Mouse (Mus musculus): Measurements from ENCODE around the gene Zfp704.

Zfp704 gene

DNA sequence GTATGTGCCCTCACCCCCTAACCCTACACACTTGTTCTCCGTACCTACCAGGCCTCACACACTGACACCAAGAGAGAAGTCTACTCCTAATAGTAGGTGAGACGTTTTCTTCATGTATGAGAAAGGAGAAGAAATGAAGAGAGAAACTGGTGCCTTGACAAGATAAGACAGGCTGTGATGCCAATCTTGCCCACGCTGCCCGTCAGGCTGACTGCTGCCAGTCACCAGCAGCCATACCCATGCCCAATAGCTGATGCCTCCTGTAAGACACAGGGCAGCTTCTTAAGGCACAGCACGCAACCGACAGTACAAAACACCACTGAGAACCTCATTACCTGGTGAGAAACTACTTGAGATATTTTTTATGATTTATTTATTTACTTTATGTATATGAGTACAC lies 55.0 kb downstream of the Zfp704 start:
- no peak for DNase-seq

DNA sequence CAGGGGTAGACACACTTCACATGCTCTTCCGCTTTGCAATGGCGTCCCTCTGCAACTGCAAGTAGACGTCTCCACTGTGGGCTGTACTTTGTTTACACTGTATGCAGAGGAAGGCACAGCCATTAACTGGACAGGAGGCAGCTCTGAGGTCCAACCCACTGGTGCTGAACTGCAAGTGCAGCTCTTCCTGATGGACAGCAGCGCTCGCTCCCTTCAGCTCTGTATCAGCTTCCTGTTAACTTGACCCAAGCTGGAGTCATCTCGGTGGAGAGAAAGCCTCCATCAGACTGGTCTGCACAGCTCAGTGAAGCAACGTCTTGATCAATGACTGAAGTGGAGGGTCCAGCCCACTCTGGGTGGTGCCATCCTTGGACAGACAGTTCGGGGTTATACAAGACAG lies 57.6 kb downstream of the Zfp704 start:
- DNase-seq: no peak

- DNase-seq: no peak
Measured at GRCm38 (mm10) chr3:9550930-9551329, 59.0 kb downstream of the Zfp704 start.

GRCm38 (mm10) chr3:9549815-9550214 lies 60.1 kb downstream of the Zfp704 start:
- no peak for DNase-seq

GRCm38 (mm10) chr3:9548188-9548587 lies 61.7 kb downstream of the Zfp704 start:
- DNase-seq: no peak

DNA sequence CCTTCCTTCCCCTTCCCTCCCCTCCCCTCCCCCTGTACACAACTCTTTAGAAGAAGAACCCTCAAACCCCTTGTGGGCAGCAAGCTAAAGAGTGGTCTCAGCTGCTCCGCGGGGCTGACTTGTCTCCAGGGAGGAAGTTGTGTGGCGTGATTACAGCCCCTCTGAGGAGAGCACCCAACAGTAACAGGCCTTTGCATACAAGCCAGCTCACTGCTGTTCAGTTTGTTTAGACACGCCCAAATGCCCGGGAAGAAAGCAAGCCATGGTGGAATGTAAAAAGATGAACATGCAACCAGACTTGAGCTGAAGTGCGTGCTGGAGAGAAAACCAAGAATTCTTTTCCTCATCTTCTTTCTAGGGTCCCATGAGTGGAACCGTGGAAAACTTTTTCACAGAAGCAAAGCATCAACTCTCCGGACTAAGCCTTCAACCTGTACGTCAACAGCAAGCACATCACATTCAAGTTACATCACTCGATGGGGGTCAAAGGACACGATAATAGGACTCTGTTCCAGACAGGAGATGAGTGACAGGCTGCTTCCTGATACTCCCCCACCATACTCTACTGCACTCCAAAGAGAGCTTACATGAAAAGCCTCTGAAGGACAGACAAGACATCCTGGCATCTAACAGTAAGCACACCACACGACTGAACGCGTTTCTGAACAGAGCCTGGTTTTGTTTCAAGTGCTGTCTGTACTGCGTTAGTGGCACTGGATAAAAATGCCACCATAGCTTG lies 62.8 kb downstream of the Zfp704 start:
- DNase-seq: no peak

GRCm38 (mm10) chr3:9544421-9544820 lies 65.5 kb downstream of the Zfp704 start:
- DNase-seq: no peak

GRCm38 (mm10) chr3:9543916-9544315 lies 66.0 kb downstream of the Zfp704 start:
- no peak for DNase-seq

- DNase-seq: peak; percentile 42
Measured at GRCm38 (mm10) chr3:9543463-9543862, 66.4 kb downstream of the Zfp704 start.

- no peak for DNase-seq
Measured at GRCm38 (mm10) chr3:9541561-9541960, 68.3 kb downstream of the Zfp704 start.

GRCm38 (mm10) chr3:9538510-9538909 lies 71.4 kb downstream of the Zfp704 start:
- DNase-seq: no peak

DNA sequence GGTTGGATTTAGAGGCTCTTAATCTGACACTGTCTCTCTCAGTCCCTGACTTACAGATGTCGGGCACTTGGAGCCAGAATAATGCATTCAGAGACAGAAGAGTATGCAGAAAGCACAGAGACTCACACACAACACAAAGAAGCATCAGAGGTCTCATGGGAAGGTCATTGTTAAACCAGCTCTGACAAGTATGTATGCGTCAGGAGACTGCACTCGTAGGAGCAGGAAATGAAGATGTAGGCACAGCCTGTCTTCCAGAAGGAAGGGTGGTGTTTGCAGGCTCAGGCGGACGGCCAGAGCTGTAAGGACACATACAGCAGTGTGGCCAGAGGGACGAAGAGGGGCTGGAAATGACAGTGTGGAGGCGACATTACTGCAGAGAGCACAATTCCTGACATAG lies 72.0 kb downstream of the Zfp704 start:
- no peak for DNase-seq

- DNase-seq: peak; percentile 39
Measured at GRCm38 (mm10) chr3:9530097-9530780, 79.6 kb downstream of the Zfp704 start.

- DNase-seq: no peak
Measured at GRCm38 (mm10) chr3:9524429-9524828, 85.5 kb downstream of the Zfp704 start.

DNA sequence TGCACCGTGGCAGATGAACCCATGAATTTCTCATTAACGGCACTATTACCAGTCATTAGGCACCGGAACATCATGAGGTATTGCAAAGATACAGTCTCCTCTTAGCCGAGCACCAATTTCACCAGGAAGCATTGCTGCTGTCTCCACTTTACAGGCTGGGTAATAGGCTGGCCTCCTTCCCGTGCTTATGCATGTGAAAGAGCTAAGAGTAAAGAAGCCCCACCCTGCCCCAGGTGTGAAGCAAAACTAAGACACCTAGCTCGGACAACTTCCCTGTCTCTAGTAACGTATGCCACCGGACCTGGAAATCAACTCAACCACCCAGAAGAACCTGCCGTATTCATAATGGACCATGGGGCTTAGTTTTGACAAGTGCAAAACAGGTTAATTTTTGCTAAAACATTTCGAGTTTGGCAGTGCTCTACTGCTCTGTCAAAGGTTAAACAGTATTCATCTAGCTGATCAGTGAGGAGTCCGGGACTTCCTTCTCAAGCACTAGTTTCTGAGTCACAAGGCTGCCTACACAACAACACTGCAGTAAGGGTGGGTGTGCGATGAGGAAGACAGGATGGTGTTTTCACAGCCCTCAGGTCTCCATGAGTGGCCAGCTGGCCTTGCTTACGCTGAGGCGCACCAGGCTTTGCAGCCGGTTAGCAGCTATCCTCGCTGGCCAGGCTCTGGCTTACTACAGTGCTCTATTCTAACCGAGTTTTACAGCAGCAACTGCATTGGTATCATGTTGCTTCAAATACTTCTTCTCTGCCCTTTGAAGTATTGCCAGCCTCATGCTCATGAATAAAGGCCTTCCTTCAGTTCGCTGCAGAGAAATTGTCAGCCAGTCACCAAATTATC lies 86.6 kb downstream of the Zfp704 start:
- DNase-seq: peak; percentile 69

- DNase-seq: no peak
Measured at GRCm38 (mm10) chr3:9522009-9522408, 87.9 kb downstream of the Zfp704 start.

DNA sequence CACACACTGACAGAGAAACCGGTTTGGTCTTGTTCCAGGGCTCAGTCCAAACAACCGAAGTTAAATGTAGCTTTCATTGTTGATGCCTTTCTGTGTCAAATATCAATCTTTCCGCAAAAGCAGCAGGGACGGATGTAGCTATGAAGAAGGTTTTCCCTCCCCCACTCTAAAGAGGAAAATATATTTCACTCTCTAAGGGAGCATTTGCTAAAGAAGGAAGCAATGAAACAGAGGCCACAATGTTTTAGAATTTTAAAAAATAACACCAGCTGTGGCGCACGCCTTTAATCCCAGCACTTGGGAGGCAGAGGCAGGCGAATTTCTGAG lies 89.2 kb downstream of the Zfp704 start:
- DNase-seq: no peak

- peak; percentile 78 for DNase-seq
Measured at GRCm38 (mm10) chr3:9520051-9520727, 89.7 kb downstream of the Zfp704 start.

DNA sequence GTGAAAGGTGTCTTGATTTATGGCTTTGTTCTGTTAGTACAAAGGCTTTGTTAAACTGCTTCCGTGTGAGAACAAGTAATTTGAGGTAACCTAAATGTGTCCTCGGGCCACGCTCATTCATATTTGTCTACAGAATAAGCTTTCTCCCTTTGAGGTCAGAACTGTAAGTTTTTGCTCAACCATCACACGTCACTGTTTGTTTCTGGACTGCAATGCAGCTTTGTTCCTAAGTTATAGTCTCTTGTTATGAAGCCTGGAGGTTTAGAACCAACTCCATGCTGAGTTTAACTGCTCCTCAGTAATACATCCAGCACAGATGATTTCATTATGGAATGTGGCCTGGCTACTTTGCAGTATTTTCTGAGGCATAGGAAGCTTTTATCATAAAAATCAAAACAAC lies 90.4 kb downstream of the Zfp704 start:
- no peak for DNase-seq

GRCm38 (mm10) chr3:9518936-9519335 lies 90.9 kb downstream of the Zfp704 start:
- no peak for DNase-seq

DNA sequence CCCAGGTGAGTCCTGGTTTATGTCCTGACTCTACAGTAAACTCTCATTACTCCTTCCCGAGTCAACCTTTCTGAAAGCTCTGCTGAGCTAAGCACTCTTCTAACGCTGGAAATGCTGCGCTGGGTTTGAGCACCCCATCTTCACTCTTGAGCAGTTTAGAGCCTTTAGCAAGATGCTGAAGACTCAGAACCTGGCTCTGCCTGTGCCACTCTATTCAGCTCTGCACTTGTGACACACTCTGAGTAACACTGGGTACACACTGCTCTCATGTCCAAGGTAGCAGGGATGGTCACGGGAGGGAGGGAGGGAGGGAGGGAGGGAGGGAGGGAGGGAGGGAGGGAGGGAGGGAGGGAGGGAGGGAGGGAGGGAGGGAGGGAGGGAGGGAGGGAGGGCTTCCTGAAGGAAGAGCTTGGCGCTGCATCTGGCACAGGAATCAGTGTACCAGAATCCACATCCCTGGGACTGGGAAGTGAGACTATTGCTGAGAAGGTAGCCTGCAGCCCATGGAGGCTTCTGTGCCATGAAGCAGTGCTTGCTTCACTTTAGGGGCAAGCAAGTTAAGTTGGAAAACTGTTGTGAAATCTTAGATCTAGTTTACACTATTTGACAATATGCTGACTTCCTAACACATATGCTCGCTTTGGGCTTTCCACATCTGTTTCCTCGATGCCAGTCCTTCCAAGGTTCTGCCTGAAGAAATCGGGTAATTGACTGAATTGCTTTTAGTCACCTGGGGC lies 93.6 kb downstream of the Zfp704 start:
- no peak for DNase-seq

DNA sequence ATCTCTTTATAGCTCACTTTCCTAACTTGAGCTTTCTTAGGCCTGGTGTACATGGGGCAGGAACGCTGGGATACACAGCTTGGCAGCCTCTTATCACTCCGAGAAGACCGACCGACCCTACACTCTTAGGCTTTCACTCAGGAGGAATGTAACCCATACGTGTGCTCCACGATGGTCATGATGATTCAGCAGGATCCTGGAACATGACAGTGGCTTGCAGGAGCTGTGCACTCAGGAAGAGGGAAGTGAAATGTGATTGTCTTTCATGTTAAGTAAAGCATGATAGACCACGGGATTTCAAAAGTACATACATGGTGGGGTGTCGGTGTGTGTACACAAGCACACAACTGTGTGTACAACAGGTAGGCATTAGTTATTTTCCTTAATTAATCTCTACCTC lies 94.4 kb downstream of the Zfp704 start:
- no peak for DNase-seq

Measured in right cerebral cortex, adult 18-20 months (tissue).